Mouse (Mus musculus): ENCODE measurements around the gene Csnk1e.

Gene Csnk1e

DNA sequence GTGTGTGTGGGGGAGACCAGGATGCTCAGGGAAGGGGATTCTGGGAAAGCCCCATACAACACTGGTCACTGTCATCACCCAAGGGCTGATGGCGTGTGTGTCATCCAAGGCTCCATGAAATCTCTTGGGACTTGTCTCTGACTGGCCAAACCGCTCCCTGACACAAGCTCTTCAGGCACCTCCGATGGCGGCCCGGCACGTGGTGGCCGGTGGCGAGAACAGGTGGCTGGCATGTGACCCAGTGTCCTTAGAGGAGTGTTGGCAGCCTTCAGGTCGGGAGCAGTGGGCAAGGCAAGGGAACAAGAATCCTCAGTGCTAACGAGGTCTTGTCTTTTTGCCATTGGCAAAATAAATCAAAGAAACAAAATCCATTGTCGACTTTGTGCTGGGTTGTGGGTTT is 36.7 kb downstream of the Csnk1e start:
- no peak for DNase-seq

DNA sequence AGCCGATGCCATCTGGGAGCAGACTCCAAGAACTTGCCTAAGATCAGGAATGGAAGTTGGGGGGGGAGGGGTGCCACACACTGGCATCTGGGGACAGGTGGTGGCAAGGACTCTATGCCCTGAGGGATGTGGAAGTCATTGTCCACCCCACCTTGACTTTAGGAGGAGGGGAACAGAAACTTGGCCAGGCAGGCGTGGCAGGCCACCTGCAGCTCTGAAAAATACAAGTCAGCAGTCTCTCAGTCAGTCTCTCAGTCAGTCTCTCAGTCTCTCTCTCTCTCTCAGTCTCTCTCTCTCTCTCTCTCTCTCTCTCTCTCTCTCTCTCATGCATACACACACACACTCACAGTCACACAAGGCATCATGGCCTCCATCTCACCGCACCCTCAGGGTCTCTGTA is 37.1 kb downstream of the Csnk1e start:
- DNase-seq, result no peak

DNA sequence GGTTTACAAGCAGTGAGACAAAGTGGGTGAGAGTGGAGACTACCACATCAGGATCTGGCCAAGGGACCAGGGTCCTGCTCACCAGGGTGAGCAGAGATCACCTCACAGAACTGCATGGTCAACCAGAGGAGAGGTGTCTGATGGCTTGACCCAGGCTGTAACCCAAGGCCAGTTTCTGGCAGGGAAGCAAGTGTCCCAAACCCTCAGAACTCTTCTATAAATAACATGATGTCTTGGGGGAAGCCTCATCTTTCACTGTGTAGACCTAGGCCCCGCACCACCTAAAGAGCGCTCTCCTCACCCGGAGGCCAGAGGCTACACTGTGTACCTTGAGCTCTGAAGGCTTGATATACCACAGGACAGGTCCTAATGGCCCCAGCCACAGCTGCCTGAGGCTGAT is 38.0 kb downstream of the Csnk1e start:
- no peak for DNase-seq

DNA sequence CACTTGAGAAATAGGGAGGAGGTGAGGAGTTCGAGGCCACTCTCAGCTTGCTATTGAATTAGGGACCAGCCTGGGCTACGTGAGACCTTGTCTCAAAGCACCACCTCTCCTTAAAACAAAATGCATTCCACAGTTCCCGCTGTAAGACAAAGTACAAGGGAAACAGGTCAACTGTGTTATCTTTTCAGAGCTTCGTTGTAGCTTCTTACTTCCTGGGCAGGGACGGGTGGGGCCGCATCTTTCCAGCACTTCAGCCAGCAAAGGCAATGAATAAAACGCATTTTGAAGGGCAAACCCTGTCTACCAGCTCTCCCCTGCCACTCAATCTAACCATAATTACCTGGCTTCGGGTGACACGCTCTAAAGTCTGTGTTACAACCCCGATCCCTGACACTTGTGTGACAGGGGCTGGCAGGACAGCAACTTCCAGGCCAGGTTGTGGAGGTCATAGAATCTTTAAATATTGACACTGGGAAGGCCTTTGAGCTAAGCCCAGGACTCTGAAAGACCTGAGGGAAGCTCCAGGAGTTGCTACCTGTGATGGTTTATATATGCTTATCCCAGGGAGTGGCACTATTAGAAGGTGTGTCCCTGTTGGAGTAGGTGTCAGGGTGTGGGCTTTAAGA is 38.8 kb downstream of the Csnk1e start:
- DNase-seq, result no peak

DNA sequence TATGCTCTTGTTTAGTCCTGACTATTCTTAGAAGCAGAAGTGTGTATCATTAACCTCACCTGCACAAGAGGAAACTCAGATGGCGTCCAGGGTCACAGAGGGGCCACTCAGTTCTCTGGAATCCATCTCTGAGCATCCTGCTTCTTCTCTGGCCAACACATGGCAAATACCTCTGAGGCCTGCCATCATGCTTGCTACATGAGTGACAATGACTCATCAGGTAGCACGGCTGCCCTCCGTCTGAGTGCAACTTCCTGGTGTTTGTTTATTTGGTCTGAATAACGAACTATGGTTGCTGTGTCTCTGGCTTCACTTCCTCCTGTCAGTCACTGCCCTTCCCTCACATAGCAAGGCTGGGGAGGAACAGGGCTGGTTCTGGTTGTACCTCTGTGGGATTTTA is 40.9 kb downstream of the Csnk1e start:
- no peak for DNase-seq

DNA sequence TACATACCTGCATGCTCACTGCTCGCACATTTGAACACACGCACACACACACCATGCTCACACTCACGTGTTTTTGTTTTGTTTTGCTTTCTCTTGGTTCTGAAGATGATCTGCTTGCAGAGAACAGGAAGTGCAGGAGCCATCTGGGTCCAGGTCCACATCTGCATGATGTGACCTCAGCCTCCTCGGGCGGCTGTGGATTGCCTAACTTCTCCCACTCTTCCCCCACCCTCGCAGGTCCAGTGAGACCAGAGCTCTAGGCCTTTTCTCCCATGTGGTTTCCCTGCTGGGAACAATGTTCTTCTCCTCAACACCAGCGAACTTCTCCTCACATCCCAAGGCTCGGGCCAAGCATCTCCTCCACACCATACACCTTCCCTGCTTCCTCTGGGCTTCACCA is 41.6 kb downstream of the Csnk1e start:
- DNase-seq, result no peak

DNA sequence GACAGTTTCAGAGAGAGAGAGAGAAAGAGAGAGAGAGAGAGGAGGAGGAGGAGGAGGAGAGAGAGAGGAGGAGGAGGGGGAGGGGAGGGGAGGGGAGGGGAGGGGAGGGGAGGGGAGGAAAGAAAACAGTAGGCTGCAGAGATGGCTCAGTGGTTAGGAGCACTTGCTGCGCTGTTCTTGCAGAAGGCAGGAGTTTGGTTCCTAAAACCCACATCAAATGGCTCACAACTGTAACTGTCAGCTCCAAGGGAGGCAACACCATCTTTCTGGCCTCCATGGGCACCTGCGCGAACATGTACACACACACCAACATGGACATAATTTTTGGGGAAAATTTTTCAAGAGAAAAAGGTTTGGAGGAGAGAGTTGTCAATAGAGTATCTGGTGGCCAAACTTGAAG is 42.2 kb downstream of the Csnk1e start:
- no peak for DNase-seq

DNA sequence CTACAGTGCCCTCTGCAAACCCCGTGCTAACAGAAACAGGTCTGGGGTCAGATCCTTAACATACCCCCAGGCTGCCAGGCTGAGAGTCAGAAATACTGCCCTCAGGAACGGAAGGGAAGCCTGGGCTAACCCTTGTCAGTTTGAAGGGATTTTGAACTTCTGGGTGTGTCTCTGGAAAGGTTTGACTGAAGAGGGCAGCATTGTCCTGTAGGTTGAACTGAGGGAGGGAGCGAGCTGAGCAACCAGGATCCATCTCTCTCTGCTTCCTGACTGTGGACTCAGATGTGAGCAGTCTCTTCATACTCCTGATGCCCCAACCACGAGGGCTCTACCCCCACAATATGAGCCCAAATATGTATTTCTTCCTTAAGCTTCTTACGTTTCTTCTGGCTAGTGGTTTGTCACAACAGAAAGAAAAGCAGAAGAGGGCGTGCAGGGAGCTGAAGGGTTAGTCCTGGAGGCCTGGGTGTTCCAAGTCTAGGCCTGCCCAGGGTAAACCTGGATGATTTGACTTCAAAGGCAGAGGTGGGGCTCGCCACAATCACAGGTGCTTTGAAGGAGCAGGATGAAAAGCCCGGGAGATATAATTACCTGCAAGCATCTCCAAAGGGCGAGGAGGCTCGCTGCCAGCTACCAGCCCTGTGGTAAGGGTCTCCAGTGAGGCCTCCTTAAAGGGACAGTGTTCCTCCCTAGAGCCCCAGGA is 43.9 kb downstream of the Csnk1e start:
- no peak for DNase-seq

DNA sequence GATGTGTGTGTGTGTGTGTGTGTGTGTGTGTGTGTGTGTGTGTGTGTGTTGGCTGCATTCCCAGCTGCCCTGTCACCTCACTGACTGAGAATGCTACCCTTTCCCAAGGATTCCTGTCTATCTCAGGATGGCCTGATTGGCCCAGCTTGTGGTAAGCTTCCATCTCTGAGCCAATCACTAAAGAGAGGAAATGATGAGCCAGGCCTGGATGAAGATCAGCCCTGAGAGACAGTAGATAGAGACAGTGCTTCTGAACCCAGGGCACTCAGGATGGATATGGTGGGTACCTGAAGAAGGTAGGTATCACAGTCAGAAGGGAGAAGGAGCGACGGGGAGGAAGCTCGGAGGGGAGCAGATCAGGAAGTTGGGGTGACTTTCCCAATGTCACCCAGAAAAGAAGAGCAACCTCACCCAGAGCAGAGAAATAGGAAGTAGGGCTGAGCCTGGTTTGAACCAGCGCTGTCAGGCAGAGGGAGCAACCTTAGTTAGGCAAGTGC is 46.2 kb downstream of the Csnk1e start:
- DNase-seq, result no peak

DNA sequence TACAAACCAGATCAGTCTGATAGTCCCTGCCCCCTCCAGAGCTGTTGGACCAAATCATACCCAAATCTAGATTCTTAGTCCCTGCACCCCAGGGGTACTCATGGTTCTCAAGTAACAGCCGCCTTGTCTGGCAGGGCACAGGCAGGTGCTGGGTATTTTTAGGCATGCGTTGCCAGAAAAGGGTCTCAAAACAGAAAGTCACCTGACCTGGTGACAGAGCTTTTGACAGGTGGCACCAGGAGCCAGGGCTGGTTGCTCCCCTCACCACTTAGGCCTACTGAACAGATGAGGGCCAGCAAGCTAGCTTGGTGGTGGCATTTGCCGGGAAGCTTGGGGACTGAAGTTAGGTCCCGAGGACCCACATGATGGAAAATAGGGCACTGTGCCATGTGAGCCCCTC is 48.8 kb downstream of the Csnk1e start:
- DNase-seq, result no peak

DNA sequence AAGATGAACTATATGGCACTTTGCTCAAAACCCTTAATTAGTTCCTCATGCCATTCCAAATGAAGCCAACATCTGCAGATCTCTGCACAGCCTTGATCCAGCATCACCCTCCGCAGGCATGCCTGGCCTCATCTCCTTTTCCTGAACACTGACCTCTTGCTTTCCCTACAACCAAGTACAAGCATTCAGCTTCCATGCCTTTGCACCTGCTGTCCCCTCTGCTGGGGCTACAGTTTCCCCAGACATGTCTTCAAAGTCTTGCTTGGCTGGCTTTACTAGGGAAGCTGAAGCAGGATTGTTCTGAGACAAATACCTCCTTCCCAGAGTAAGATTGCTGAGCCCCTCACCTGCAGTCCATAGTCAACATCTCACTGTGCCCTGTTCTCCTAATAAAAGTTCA is 51.1 kb downstream of the Csnk1e start:
- no peak for DNase-seq

DNA sequence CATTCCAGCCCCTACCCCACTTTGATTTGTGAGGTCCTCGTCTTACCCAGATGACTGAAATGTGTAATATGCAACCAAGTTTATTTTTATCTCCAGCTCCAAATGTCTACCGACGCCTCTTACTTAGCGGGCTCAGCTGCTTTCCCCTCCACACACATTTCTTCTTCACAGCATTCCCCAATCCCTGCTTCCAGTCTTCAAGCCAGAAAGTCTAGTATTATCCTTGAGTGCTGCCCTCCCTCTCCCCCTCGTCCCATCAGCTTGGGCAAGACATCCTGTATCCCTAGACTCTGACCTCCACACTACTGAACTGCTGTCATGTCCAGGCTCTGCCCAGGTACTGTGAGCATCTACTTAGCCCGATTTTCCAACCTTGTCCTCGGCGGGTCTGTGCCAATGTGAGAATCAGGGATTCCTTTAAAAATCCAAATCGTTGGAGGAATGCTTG is 51.6 kb downstream of the Csnk1e start:
- no peak for DNase-seq

DNA sequence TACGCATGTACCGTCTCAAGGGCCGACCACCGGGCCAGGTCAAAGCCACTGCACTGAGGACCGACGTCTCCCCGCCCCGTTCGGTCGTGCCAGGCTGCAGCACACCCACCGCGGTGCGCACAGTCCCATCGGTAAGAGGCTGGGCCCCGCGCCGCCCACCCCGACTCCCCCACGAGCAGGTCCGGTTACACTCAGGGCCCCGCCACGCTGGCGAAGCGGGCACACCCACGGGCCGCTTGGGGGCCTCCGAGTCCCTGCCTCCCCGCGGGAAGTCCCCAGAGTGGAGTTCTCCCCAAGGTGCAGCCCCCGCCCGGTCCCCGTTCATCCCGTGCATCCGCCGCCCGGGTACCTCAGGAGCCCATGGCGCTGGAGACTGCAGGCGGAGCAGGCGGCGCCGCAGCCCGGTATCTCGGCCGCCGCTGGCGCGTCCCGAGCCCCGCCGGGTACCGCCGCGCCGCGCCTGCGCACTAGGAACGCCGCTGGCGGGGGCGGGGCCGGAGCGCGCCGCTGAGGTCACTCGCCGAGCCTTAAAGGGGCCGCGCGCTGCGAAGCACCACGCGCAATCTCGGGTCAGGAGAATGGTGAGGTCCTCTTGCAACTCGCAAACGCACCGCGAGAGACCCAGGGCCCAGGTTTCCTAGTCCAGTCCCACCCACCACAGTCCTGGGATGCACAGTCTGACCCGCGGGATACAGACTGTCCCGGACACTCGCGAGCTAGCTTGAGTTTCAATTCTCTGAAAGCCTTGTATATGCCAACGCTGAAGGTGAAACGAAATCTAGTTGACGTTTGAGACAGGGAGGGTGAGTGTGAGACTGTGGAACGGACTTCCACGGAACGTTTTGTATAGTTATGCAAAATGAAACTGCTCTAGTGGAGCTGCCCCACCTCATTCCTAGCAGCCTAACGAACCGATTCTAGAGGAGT is 52.3 kb downstream of the Csnk1e start, which contains the start of gene Tmem184b:
Gene Tmem184b (minus strand): TSS at position 734 of the 927 bp plus-strand sequence.
- DNase-seq, result peak; percentile 90

DNA sequence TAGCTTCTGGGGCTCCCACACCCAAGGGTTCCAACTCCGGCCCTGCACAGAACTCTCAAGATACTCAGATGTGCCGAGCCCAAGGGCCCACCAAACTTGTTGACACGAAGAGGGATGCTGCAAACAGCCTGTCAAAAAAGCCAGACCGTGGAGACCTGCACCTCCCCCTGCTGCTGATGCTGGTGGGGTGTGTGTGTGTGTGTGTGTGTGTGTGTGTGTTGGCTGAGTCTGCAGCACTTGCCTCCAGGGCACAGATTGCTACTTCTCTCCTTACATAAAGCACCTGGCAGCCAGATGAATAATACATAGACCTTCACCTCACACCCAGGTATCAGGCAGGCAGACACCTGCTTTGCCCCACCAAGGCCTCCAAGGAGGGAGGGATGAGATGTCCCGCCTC is 53.2 kb downstream of the Csnk1e start:
- DNase-seq, result peak; percentile 25

DNA sequence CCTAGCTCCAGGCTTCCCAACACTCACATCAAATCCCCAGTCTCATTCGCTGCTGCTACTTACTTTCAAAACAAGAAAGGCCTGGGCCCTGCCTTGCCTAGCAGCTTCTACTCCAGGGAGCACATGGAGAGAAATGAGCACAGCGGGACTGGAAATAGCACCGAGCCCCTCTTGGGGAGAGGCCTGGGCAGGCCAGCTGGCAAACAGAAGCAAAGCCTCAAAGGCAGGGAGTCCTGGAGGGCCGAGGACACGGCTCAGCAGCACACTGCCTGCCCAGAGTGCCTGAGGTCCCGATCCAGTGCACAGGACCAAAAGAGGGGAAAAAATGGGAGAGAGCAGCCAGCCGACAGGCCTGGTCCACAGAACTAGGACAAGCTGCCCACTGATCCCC is 54.4 kb downstream of the Csnk1e start:
- DNase-seq, result no peak

DNA sequence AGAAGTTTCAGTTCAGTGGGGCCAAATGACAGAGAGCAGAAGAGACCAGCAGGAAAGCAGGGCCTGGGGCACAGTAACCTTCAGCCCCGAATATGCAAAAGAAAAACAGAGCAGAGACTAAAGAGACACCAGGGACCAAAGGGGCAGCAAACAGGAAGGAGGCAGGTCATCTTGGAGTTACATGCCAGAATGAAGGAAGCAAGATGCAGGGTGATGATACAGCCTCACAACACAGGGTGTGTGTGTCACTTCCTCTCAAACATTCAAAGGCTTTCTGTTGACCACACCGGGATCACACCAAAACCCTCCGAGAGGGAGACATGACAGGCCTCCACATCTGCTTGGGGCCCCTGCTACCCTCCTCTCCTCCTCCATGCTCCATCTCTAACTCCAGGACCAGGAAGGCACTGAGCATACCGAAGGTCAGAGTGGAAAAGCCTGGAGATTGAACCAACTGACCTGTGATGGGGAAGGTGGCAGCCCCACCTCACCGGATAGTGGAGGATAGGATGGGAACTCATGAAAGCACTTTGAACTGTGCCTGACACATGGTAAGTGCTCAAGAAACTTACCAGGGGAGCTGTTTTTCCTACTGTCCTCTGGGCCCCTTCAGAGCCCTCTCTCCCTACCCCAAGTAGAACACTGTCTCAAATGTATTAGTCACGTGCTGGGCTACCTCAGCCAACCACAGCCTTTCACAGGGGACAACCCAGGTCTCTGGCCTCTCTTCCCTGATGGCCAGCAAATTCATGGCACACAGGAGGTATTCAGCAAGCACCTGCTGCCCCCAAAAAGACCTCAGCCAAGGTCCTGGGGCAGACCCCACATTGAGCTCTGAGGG is 55.0 kb downstream of the Csnk1e start:
- no peak for DNase-seq

DNA sequence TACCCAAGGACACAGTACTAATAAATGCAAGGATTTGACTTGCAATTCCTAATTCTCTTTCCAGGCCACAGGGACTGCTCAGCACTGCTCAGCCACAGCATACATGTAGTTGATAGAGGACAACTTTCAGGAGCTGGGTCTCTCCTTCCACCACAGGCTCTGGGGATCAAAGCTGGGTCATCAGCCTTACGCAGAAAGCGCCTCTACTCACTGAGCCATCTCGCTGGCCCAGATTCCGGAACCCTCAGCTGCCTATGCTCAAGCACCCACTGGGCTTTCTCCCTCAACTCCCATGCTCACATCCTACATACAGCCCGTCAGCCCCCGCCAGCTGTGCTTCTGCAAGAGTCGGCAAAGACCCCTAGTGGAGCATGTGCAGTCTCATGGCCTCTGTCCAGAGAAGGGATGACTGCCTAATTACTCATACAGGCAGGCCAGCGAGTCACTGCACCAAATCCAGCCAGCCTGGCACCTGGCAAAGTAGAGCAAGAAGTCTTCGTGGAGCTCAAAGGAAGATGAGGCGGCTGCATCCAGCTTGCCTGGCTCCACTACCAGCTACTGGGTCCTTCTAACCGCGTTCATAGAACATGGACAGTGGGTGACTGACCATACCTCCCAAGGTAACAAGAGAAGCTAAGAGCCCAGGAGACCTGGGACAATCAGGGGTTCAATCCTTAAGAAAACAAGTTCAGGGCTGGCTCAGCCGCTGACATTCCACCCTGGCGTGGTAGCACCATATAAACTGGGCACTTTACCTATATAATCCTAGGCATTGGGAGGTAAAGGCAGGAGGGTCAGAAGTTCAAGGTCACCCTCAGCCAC is 55.9 kb downstream of the Csnk1e start:
- DNase-seq, result no peak

DNA sequence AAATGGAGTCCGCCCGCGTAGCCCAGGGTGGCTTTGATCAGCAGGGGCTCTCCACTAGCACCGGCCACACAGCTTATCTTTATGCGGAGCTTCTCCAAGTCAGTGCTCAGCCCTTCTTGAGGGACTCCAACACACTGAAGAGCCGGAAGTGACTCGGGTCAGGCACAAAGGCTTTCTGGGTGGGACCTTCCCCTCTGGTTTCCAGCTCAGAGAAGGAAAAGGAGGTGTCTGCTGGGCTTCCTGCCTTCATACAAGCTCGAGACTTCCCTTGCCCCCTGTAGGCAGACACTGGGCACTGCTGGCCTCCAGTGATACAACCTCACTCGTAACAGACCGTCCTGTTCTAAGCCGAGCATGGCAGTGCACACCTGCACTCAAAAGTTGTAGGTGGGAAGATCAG is 58.6 kb downstream of the Csnk1e start:
- no peak for DNase-seq

DNA sequence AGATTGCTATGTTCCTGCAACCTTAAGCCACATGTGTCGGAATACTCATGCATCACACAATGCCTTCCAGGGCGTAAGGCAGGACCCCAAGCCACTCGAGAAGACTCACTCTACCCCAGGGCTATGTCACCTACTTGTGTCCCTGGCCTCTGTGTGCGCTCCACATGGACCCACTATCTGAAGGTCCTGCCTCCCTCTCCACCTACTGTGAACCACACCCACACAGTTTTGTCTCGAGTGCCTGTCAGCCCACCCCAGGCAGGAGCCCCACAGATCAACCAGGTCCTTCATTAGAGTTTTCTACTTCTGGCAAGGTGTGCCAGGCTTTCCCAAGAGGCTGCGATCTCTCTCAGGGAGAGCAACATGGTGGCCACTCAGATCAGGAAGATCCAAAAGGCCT is 60.1 kb downstream of the Csnk1e start:
- DNase-seq, result no peak

DNA sequence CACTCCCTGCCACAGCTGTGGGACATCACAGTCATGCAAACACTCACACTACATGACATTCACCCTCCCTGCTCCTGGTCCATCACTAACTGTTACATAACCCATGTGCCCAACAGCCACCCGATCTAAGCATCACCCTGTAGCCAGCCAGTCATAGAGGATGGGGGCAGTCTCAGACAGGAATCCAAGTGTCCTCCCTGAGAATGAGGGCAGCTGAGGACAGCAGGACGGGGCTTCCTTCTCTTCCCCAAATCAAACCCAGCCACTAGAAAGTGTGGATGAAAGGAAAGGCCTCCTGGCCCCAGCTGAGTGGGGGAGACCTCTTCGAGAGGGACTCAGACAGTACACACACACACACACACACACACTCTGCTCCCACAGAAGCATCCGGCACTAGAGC is 60.5 kb downstream of the Csnk1e start:
- no peak for DNase-seq

DNA sequence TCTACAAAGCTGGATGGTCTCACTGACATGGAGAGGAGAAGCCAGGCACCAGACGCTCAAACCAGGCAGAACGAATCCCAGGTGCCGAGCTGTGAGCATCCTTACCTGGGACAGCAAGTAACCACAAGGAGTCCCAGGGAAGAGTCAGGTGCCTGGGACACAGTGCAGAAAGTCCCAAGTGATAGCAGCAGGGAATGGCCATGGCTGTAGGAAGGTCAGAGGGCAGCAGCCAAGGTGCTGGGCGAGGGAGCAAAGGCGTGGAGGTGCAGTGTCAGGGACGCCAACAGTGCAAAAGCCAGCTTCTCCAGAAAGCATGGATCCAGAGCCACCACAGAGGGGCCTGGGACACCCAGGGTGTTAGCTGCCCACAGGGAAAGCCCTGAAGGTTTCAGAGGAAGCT is 62.3 kb downstream of the Csnk1e start:
- DNase-seq, result no peak

DNA sequence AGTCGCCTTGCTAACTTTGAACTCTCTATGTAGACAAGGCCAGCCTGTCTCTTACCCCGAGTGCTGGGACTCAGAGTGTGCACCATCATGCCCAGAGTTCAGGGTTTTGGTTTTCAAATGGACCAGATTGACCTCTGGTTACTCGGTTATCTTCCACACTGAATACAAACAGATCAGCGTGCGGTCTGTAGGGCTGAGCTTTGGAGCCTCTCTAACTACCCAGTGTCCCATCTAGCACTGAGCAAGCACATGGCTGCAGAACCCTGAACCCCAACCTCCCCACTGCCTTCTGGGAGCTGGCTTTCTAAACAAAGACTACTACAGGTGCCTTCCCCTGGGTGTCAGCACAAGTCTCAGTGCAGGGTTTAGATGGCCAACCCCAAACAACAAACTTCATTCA is 62.8 kb downstream of the Csnk1e start:
- no peak for DNase-seq
